Mouse (Mus musculus) CD4-positive naive resting alpha-beta T cell, adult 57 days (primary cell): Measurements from ENCODE around the gene Gm28044. TPM values are rescaled to one million over a fixed set of nuclear protein-coding genes. Genes with fewer than 3 reads are reported as not detected.

Source experiments
- total RNA-seq: library from RNA; stranded (reverse); gene quantifications from one replicate; pipeline ENCODE4 v1.2.4, GENCODE M21; 2023

The Gm28044 gene
- 5.7 TPM for total RNA-seq

GRCm38 (mm10) chr13:67360131-67360744 lies at the start of gene Gm28044, which contains the start of gene Zfp953:
Gene Gm28044 (minus strand): TSS chr13:67360536.
Gene Zfp953 (minus strand): TSS chr13:67360605.

GRCm38 (mm10) chr13:67399183-67399903 lies 39.0 kb upstream of the Gm28044 start, which contains the start of gene Zfp429:
Gene Zfp429 (minus strand): TSS chr13:67399819.

GRCm38 (mm10) chr13:67375050-67375911 lies 14.9 kb upstream of the Gm28044 start, which contains the start of the genes Gm28041 and Zfp456:
Gene Gm28041 (minus strand): TSS chr13:67375733.
Gene Zfp456 (minus strand): TSS chr13:67375810.

GRCm38 (mm10) chr13:67332019-67332724 lies 28.2 kb downstream of the Gm28044 start, which contains the start of gene Zfp595:
Gene Zfp595 (minus strand): TSS chr13:67332570.

GRCm38 (mm10) chr13:67305822-67306672 lies 54.3 kb downstream of the Gm28044 start, which contains the start of gene Zfp457:
Gene Zfp457 (minus strand): TSS chr13:67306485.

GRCm38 (mm10) chr13:67278314-67278713 lies 82.0 kb downstream of the Gm28044 start, which contains the start of gene Zfp458:
Gene Zfp458 (minus strand): TSS chr13:67278466.

Other genes starting within 250 kb of the Gm28044 start
- gene Rslcan18, start 244.3 kb downstream of the Gm28044 start, total RNA-seq, result not detected
- gene Zfp759, start 238.9 kb downstream of the Gm28044 start, total RNA-seq, result 3.3 TPM
- 6.3 TPM for gene Rsl1, start 187.4 kb downstream of the Gm28044 start, total RNA-seq
- gene Zfp455, start 166.0 kb downstream of the Gm28044 start, total RNA-seq, result 1.5 TPM
- 1.8 TPM for gene Zfp458, start 82.1 kb downstream of the Gm28044 start, total RNA-seq
- 1.5 TPM for gene Zfp457, start 54.1 kb downstream of the Gm28044 start, total RNA-seq
- 12.8 TPM for gene Zfp595, start 28.0 kb downstream of the Gm28044 start, total RNA-seq
- gene Zfp953, start 69 bp upstream of the Gm28044 start, total RNA-seq, result 5.2 TPM
- gene Gm28041, start 15.2 kb upstream of the Gm28044 start, total RNA-seq, result 1.7 TPM
- gene Zfp456, start 15.3 kb upstream of the Gm28044 start, total RNA-seq, result 5.5 TPM
- 11.6 TPM for gene Zfp429, start 39.3 kb upstream of the Gm28044 start, total RNA-seq
- 4.3 TPM for gene Zfp459, start 60.9 kb upstream of the Gm28044 start, total RNA-seq
- 8.9 TPM for gene Zfp874a, start 91.1 kb upstream of the Gm28044 start, total RNA-seq
- gene Zfp874b, start 123.7 kb upstream of the Gm28044 start, total RNA-seq, result 22.2 TPM
- 11.8 TPM for gene Zfp58, start 140.0 kb upstream of the Gm28044 start, total RNA-seq
- gene Gm26965, start 165.6 kb upstream of the Gm28044 start, total RNA-seq, result not detected
- gene Zfp87, start 165.6 kb upstream of the Gm28044 start, total RNA-seq, result 19.9 TPM
- 10.6 TPM for gene Zfp748, start 193.3 kb upstream of the Gm28044 start, total RNA-seq
- 10.2 TPM for gene Zfp729b, start 249.2 kb upstream of the Gm28044 start, total RNA-seq